Mouse (Mus musculus) adrenal gland, adult 2 months (tissue): Measurements from ENCODE around the gene Gal3st2b. TPM values are rescaled to one million over a fixed set of nuclear protein-coding genes. Genes with fewer than 3 reads are reported as not detected.
"Not testable (repeated sequence)": the region's sequence is repeated elsewhere in the genome, so short reads cannot be mapped to it uniquely, and the experiment has no call there.

Experiments
- DNase-seq: peaks from one replicate; pipeline ENCODE4 v3.0.0; 2021
- long read RNA-seq: library from polyadenylated mRNA; stranded (forward); transcript quantifications from one replicate; pipeline ENCODE4 v2.0.0, GENCODE M21; 2021
- polyA plus RNA-seq: library from polyadenylated mRNA; depleted of rRNA; stranded (reverse); fragments of >200 nt; gene quantifications from 2 replicates; pipeline ENCODE4 v1.2.3, GENCODE M21; 2012; rRNA removed
- total RNA-seq, 2 experiments: library from RNA; stranded (reverse); gene quantifications; 2 replicates each; pipeline ENCODE4 v1.2.3; 2021

Gal3st2b gene
- total RNA-seq (under 1 TPM in 1 of 2 experiments, not detected in 1; 0.14 TPM), polyA plus RNA-seq (0.12 TPM in 1 of 2 replicates, not detected in the other)
- long read RNA-seq: 0 reads

- DNase-seq: not testable (repeated sequence)
These were observed at the start of gene Gal3st2b for GRCm38 (mm10) chr1:93918011-93918410. Gene Gal3st2b, plus strand, starts transcription at chr1:93918311.

DNA sequence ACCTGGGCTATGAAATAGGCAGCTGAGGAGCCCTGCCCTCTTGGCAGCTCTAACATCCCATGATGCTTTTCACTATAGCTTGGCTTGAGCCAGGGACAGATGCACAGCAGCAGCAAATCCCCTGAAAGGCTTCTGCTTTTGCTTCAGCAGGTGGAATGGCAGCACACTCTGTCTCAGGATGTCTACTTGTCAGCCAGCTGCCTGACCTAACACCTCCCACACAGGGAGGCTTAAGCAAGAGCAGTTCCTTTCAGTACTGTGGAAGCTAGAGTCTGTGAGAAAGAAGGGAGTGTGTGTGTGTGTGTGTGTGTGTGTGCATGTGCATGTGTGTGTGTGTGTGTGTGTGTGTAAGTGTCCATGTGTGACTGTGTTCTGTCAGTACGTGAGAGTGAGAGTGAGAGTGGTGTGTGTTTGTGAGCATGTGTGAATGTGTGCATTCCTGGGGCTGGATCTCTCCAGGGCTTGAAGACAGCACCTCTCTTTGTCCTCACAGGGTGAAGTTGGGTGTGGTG lies 46.5 kb upstream of the Gal3st2b start:
- DNase-seq: not testable (repeated sequence)

DNA sequence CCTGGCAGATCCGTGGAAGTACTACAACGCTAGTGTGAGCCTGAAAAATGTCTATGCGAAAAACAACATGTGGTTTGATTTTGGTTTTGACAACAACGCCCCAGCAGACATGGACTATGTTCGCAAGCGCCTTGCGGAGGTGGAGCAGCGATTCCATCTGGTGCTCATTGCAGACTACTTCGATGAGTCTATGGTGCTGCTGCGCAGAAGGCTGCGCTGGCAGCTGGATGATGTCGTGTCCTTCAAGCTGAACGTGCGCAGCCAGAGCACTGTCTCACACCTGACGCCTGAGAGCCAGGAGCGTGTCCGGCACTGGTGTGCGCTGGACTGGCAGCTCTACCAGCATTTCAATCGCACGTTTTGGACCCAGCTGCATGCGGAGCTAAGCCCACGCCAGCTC lies 43.7 kb upstream of the Gal3st2b start:
- DNase-seq: not testable (repeated sequence)

- DNase-seq: not testable (repeated sequence)
These were observed 36.3 kb upstream of the Gal3st2b start for GRCm38 (mm10) chr1:93881778-93882177.

- DNase-seq: not testable (repeated sequence)
These were observed 27.2 kb upstream of the Gal3st2b start for GRCm38 (mm10) chr1:93890936-93891335.

- not testable (repeated sequence) for DNase-seq
These were observed 20.7 kb upstream of the Gal3st2b start for GRCm38 (mm10) chr1:93897395-93897794.

- DNase-seq: peak; percentile 49
These were observed 16.8 kb upstream of the Gal3st2b start for GRCm38 (mm10) chr1:93901291-93901690.

GRCm38 (mm10) chr1:93906690-93907089 lies 11.4 kb upstream of the Gal3st2b start:
- not testable (repeated sequence) for DNase-seq

GRCm38 (mm10) chr1:93908977-93909586 lies 9.0 kb upstream of the Gal3st2b start:
- DNase-seq: not testable (repeated sequence)

GRCm38 (mm10) chr1:93911877-93912276 lies 6.2 kb upstream of the Gal3st2b start:
- not testable (repeated sequence) for DNase-seq

DNA sequence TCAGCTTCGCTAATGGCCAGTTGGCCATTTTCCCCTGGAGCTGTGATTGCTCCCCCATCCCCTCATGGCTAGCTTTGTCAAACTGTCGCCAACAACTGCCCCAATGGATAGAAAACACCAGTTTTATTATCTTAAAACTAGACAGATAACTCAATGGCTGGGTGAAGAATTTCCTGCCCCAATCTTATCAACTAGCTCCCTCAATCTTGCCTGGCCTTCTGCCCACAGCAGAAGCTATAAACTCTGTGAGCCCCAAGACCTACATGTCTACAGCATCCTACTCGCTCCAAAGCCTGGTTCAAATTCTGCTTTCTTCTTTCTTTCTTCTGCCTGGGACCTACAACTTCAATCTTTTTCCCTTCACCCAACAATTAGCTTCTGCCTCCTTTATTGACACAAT lies 951 bp upstream of the Gal3st2b start:
- DNase-seq: not testable (repeated sequence)

- DNase-seq: not testable (repeated sequence)
These were observed 664 bp downstream of the Gal3st2b start for GRCm38 (mm10) chr1:93918775-93919174.

- DNase-seq: not testable (repeated sequence)
These were observed 1.2 kb downstream of the Gal3st2b start for GRCm38 (mm10) chr1:93919321-93919720.

GRCm38 (mm10) chr1:93922609-93923008 lies 4.5 kb downstream of the Gal3st2b start:
- not testable (repeated sequence) for DNase-seq

DNA sequence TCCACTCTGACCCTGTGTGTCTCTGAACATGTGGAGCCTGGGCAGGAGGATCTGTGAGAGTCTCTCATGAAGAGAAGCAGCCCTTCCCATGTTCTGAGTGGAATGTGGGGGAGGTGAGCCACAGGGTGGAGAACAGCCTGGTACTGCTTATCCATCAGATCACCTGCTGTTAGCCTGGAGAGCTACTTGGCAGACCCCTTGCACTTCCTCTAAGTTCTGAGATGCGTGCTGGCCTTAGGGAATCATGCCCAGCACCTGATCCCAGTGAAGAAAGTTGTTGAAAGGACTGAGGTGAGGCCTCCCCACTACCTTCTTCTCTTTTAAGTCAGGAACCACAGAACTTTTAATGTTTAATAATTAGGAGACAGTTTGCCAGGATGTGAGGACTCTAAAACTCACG lies 5.0 kb downstream of the Gal3st2b start:
- DNase-seq: not testable (repeated sequence)

- DNase-seq: not testable (repeated sequence)
These were observed 17.3 kb downstream of the Gal3st2b start for GRCm38 (mm10) chr1:93935378-93935777.

- not testable (repeated sequence) for DNase-seq
These were observed 19.7 kb downstream of the Gal3st2b start for GRCm38 (mm10) chr1:93937807-93938206.

DNA sequence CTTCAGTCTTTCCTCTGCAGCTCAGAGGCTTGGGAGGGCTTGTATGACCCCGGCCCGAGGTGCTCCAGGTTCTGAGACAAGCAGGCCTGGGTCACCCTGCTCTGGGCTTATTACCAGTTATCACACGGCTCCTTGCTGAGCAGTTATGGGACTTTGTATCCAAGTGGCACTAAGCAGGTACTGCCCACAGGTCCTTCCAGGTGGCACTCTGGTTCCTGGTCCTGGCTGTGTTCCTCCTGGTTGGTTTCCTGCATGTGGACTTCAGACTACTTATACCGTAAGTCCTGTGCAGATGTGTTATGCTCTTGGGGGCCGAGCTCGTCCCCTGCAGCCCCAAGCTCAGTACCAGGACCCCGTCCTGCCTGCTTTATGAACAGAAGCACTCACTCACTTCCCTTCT lies 20.3 kb downstream of the Gal3st2b start:
- not testable (repeated sequence) for DNase-seq

GRCm38 (mm10) chr1:93949087-93949486 lies 31.0 kb downstream of the Gal3st2b start:
- not testable (repeated sequence) for DNase-seq

- DNase-seq: not testable (repeated sequence)
These were observed 48.4 kb downstream of the Gal3st2b start for GRCm38 (mm10) chr1:93966489-93966888.

GRCm38 (mm10) chr1:93970380-93970779 lies 52.3 kb downstream of the Gal3st2b start:
- not testable (repeated sequence) for DNase-seq

DNA sequence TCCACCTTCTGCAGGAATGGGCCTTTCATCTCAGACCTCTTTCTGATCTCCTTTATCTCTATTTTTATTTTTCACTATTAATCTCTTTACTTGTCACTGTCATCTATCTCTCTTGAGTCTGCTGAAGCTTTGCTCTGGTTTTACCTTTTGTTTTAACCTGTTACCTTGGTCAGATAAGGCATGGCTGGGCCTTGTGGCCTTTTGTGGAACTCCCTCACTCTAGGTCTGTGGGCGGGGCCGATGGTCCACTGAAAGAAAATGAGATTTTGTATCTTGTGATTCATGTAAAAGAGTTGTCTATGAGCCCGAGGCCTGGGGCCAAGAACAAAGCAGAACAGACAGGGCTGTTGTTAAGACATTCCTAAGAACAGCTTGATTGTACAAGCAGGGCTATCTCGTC lies 52.7 kb downstream of the Gal3st2b start:
- DNase-seq: not testable (repeated sequence)

DNA sequence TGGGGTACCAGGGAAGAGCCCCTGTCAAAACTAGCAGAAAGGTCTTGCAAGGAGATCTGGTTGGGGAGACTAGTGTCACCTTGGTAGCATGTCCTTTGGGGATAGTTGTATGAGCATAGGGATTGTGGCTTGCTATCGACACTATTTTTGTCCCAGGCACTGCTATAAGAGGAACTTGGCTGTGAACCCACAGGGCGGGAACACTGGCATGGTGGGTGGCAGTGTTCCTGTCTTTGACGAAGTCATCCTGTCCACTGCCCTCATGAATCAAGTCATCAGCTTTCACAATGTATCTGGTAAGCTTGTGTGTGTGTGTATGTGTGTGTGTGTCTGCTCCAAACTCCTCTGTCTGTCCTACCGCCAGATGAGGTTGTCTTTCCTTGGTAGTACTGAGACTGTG lies 57.7 kb downstream of the Gal3st2b start:
- not testable (repeated sequence) for DNase-seq

- not testable (repeated sequence) for DNase-seq
These were observed 60.2 kb downstream of the Gal3st2b start for GRCm38 (mm10) chr1:93978287-93978686.
